Mouse (Mus musculus) c-Kit-positive CD71-positive TER-119-negative erythroid progenitor cells, embryonic 14.5 days (primary cell): ENCODE measurements around the gene Cela2a.

Source experiments
- DNase-seq: peaks from one replicate; pipeline ENCODE4 v3.0.0-alpha.2; 2013; ENCODE audit warnings: low read depth

The Cela2a gene

GRCm38 (mm10) chr4:141766668-141767352 is 59.1 kb downstream of the Cela2a start:
- no peak for DNase-seq

- no peak for DNase-seq
These were observed 59.7 kb downstream of the Cela2a start for GRCm38 (mm10) chr4:141766316-141766667.

- no peak for DNase-seq
These were observed 61.0 kb downstream of the Cela2a start for GRCm38 (mm10) chr4:141765008-141765407.
